Mouse (Mus musculus): Measurements from ENCODE around the gene Atxn7l1.

- TF ChIP-seq POLR2A (IDR thresholded peaks at IDR 0.05; ENCODE audit: low read depth, low read length) (no peak), CTCF (conservative IDR thresholded peaks at IDR 0.05; ENCODE audit: insufficient read depth, insufficient read length, low read depth, low read length) (no peak)
Observed at GRCm38 (mm10) chr12:33359209-33359608, 211.7 kb downstream of the Atxn7l1 start.

Measured in kidney, adult 2 months (tissue).